Mouse (Mus musculus) ES-Bruce4 (cell line): ENCODE data around the gene Snx9. TPM values are rescaled to one million over a fixed set of nuclear protein-coding genes. Genes with fewer than 3 reads are reported as not detected.

Experiments used
- H3K27ac ChIP-seq: 2 replicates; pipeline ENCODE4 v1.5.1; 2012; ENCODE audit warnings: low read length, inconsistent platforms; ENCODE audit not compliant: insufficient read depth
- H3K27me3 ChIP-seq: 2 replicates; pipeline ENCODE4 v1.6.1; 2012; ENCODE audit warnings: mild to moderate bottlenecking, low read length, inconsistent platforms; ENCODE audit not compliant: control insufficient read depth, poor library complexity, insufficient read depth, severe bottlenecking
- H3K36me3 ChIP-seq: 2 replicates; pipeline ENCODE4 v1.6.1; 2012; ENCODE audit warnings: inconsistent platforms, mild to moderate bottlenecking, low read length, moderate library complexity; ENCODE audit not compliant: control insufficient read depth, poor library complexity, insufficient read depth, severe bottlenecking
- H3K4me1 ChIP-seq: one replicate; pipeline ENCODE4 v1.8.1; 2011; ENCODE audit warnings: low read length; ENCODE audit not compliant: control insufficient read depth, insufficient read depth
- H3K4me3 ChIP-seq: 2 replicates; pipeline ENCODE4 v1.5.1; 2011; ENCODE audit warnings: low read depth, mild to moderate bottlenecking, low read length
- H3K9ac ChIP-seq: 2 replicates; pipeline ENCODE4 v1.6.1; 2012; ENCODE audit warnings: low read depth, mild to moderate bottlenecking, inconsistent platforms; ENCODE audit not compliant: poor library complexity, severe bottlenecking
- H3K9me3 ChIP-seq: replicated peaks from 2 replicates; pipeline ENCODE4 v1.6.1; 2012; ENCODE audit warnings: mild to moderate bottlenecking, low read length, inconsistent platforms; ENCODE audit not compliant: control insufficient read depth, poor library complexity, insufficient read depth, severe bottlenecking
- CTCF ChIP-seq: IDR thresholded peaks from one replicate; pipeline ENCODE4 v1.8.1; 2011; ENCODE audit warnings: low read depth, low read length
- EP300 ChIP-seq: IDR thresholded peaks from 2 replicates; pipeline ENCODE4 v1.6.1; 2011; ENCODE audit warnings: low read depth, low read length; ENCODE audit not compliant: insufficient read depth
- POLR2A ChIP-seq: IDR thresholded peaks from one replicate; pipeline ENCODE4 v1.8.1; 2011; ENCODE audit warnings: low read length; ENCODE audit not compliant: insufficient read depth
- polyA plus RNA-seq: library from polyadenylated mRNA; stranded (reverse); fragments of >200 nt; gene quantifications from 2 replicates; pipeline ENCODE4 v1.2.4, GENCODE M21; 2011; ENCODE audit warnings: low read depth; ENCODE audit not compliant: missing spikeins, insufficient read depth, insufficient read length

Snx9 gene
- polyA plus RNA-seq, 1 experiment, result 46.8 TPM

- Histone ChIP-seq H3K9ac (no peak overlapping the region), H3K27me3 (no peaks in the 10 kb centered on the region), H3K27ac (no peak overlapping the region), H3K4me1 (peaks cover 1% of the 10 kb centered on the region), H3K9me3 (no peaks in the 10 kb centered on the region), H3K36me3 (no peaks in the 10 kb centered on the region), H3K4me3 (no peak overlapping the region)
- TF ChIP-seq EP300 (0 out of 2 replicates have a peak, but pooled peaks have one; percentile 9), CTCF (no peak)
Observed at GRCm38 (mm10) chr17:5853936-5854335, 12.8 kb downstream of the Snx9 start.

- Histone ChIP-seq H3K36me3 (no peaks in the 10 kb centered on the region), H3K4me1 (peaks cover 4% of the 10 kb centered on the region), H3K4me3 (no peak overlapping the region), H3K9ac (no peak overlapping the region), H3K9me3 (no peaks in the 10 kb centered on the region), H3K27me3 (no peaks in the 10 kb centered on the region), H3K27ac (no peak overlapping the region)
- TF ChIP-seq POLR2A (no peak), CTCF (no peak), EP300 (no peak)
Observed at GRCm38 (mm10) chr17:5855560-5855959, 14.4 kb downstream of the Snx9 start.

- Histone ChIP-seq H3K9ac (no peak overlapping the region), H3K27ac (no peak overlapping the region), H3K4me1 (peaks cover 4% of the 10 kb centered on the region), H3K4me3 (no peak overlapping the region), H3K27me3 (no peaks in the 10 kb centered on the region), H3K9me3 (no peaks in the 10 kb centered on the region), H3K36me3 (no peaks in the 10 kb centered on the region)
- TF ChIP-seq CTCF (no peak), EP300 (no peak), POLR2A (no peak)
Observed at GRCm38 (mm10) chr17:5856426-5856825, 15.3 kb downstream of the Snx9 start.

GRCm38 (mm10) chr17:5857206-5857605, 16.1 kb downstream of the Snx9 start:
- H3K36me3 ChIP-seq, result no peaks in the 10 kb centered on the region
- H3K9ac ChIP-seq, result no peak overlapping the region
- H3K27me3 ChIP-seq, result no peaks in the 10 kb centered on the region
- TF ChIP-seq POLR2A (no peak), CTCF (no peak)
- H3K27ac ChIP-seq, result no peak overlapping the region
- H3K9me3 ChIP-seq, result no peaks in the 10 kb centered on the region
- no peak overlapping the region for H3K4me3 ChIP-seq
- peaks cover 4% of the 10 kb centered on the region for H3K4me1 ChIP-seq

- H3K27ac ChIP-seq, result no peak overlapping the region
- no peaks in the 10 kb centered on the region for H3K9me3 ChIP-seq
- H3K4me1 ChIP-seq, result peaks cover 4% of the 10 kb centered on the region
- TF ChIP-seq CTCF (no peak), POLR2A (no peak), EP300 (no peak)
- H3K9ac ChIP-seq, result no peak overlapping the region
- no peak overlapping the region for H3K4me3 ChIP-seq
- H3K36me3 ChIP-seq, result no peaks in the 10 kb centered on the region
- no peaks in the 10 kb centered on the region for H3K27me3 ChIP-seq
Observed at GRCm38 (mm10) chr17:5858209-5858608, 17.1 kb downstream of the Snx9 start.

- no peak for TF ChIP-seq POLR2A
- no peak for TF ChIP-seq EP300
- no peak for TF ChIP-seq CTCF
- H3K9ac ChIP-seq, result no peak overlapping the region
- H3K27me3 ChIP-seq, result no peaks in the 10 kb centered on the region
- H3K4me1 ChIP-seq, result peaks cover 4% of the 10 kb centered on the region
- H3K4me3 ChIP-seq, result no peak overlapping the region
- no peak overlapping the region for H3K27ac ChIP-seq
- no peaks in the 10 kb centered on the region for H3K36me3 ChIP-seq
- H3K9me3 ChIP-seq, result no peaks in the 10 kb centered on the region
Observed at GRCm38 (mm10) chr17:5862285-5862684, 21.2 kb downstream of the Snx9 start.
